Mouse (Mus musculus) kidney, adult 2 months (tissue): Measurements from ENCODE around the gene Gm4792.

Source experiments
- CTCF ChIP-seq: fragments of 200-500 bp; conservative IDR thresholded peaks from 2 replicates; pipeline ENCODE4 v1.5.1; 2011; ENCODE audit warnings: low read depth, mild to moderate bottlenecking, control low read depth, low read length, moderate library complexity, mixed read lengths; ENCODE audit not compliant: insufficient read depth, insufficient read length
- POLR2A ChIP-seq: fragments of 200-500 bp; IDR thresholded peaks from one replicate; pipeline ENCODE4 v1.6.1; 2011; ENCODE audit warnings: low read depth, low read length, control low read depth

DNA sequence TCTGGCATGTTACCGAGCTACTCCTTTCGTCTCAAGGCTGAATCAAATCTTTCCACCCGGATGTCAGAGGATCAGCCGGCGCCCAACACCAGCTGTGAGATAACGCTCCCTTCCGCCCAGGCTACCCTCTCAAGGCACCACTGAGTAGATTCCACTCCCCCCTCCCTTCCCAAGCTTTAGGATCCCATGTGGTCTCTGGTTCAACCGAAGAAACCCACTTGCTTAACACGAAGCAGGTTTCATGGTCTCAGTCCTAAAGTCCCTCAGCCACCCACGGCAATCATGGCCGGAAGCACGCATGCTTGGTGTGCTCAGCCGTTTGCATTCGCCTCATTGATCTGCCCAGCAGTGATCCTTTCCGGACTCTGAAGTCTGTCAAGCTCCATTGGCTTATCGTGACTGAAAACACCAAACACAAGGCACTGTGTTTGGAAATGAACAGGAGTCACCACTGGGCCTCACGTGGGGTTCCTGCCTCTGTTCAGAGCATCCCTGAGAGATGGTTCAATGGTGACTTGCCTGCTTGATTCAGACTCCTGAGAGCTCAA is 45.2 kb downstream of the Gm4792 start:
- TF ChIP-seq CTCF (no peak), POLR2A (no peak)
